Mouse (Mus musculus) liver, embryonic 12.5 days (tissue): ENCODE measurements around the gene Crygd. TPM values are rescaled to one million over a fixed set of nuclear protein-coding genes. Genes with fewer than 3 reads are reported as not detected.

Source experiments
- ATAC-seq: fragments of 200-750 bp; cut with Nextera tagmentation; 2 replicates; pipeline ENCODE4 v1.8.0; 2017; ENCODE audit warnings: moderate number of reproducible peaks, mild to moderate bottlenecking, moderate library complexity
- H3K27ac ChIP-seq: fragments of 300-500 bp; sonication (generic); 2 replicates; pipeline ENCODE4 v1.5.1; 2016; ENCODE audit warnings: mild to moderate bottlenecking
- H3K27me3 ChIP-seq: fragments of 300-500 bp; sonication (generic); replicated peaks from 2 replicates; pipeline ENCODE4 v1.6.1; 2016; ENCODE audit warnings: mild to moderate bottlenecking, moderate library complexity
- H3K36me3 ChIP-seq: fragments of 300-500 bp; sonication (generic); 2 replicates; pipeline ENCODE4 v1.6.1; 2016; ENCODE audit warnings: mild to moderate bottlenecking, moderate library complexity
- H3K4me1 ChIP-seq: fragments of 300-500 bp; sonication (generic); 2 replicates; pipeline ENCODE4 v1.6.1; 2016
- H3K4me2 ChIP-seq: fragments of 300-500 bp; sonication (generic); 2 replicates; pipeline ENCODE4 v1.6.1; 2016; ENCODE audit warnings: mild to moderate bottlenecking, moderate library complexity
- H3K4me3 ChIP-seq: fragments of 300-500 bp; sonication (generic); 2 replicates; pipeline ENCODE4 v1.5.1; 2016; ENCODE audit warnings: mild to moderate bottlenecking, moderate library complexity
- H3K9ac ChIP-seq: fragments of 300-500 bp; sonication (generic); 2 replicates; pipeline ENCODE4 v1.6.1; 2016; ENCODE audit warnings: mild to moderate bottlenecking, moderate library complexity
- H3K9me3 ChIP-seq: fragments of 300-500 bp; sonication (generic); replicated peaks from 2 replicates; pipeline ENCODE4 v1.6.1; 2016; ENCODE audit warnings: mild to moderate bottlenecking, moderate library complexity
- WGBS: fragments of 180-500 bp; shearing (Covaris S2); methylation state at CpG from one replicate; pipeline ENCODE4 v1.1.7; 2016; ENCODE audit not compliant: insufficient replicate concordance; 5-methylcytosine and 5-hydroxymethylcytosine counted together
- polyA plus RNA-seq: library from polyadenylated mRNA; unstranded; fragments of >200 nt; fragmentation: Nextera tagmentation; extraction: Ambion mirVana; gene quantifications from 2 replicates; pipeline ENCODE4 v1.2.1, GENCODE M21; 2016

Gene Crygd
- not detected in 2 replicates for polyA plus RNA-seq

DNA sequence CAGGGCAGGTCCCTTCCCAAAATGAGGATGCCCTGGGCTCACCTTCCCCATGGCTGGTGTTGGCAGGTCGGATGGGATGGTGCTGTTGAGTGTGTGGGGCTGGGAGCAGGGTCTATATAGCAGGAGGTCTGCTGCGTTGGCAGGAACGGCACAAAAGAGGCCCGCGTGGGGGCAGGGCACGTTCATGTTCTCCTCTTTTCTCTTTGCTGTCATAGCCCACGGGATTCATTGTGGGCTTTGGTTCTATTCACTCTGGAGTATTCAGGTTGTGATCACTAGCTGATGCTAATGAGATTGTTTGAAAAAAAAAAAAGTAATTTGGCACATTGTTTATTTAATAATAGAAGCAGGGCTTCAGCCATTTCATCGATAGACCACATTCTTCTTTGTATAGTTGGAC, at the start of gene Crygd:
TSS of gene Crygd (minus strand) at position 101 of the 400 bp plus-strand sequence.
- Histone ChIP-seq H3K4me2 (no peak within 1 kb of the TSS), H3K4me3 (no peak within 1 kb of the TSS), H3K9me3 (no peaks in the 10 kb centered on the region), H3K27ac (no peak within 1 kb of the TSS), H3K9ac (no peak within 1 kb of the TSS), H3K27me3 (no peaks in the 10 kb centered on the region), H3K36me3 (no peaks in the 10 kb centered on the region), H3K4me1 (no peaks in the 10 kb centered on the region)
- ATAC-seq: no peak
- 77% methylated on average over 8 of the region's 8 CpGs for WGBS

DNA sequence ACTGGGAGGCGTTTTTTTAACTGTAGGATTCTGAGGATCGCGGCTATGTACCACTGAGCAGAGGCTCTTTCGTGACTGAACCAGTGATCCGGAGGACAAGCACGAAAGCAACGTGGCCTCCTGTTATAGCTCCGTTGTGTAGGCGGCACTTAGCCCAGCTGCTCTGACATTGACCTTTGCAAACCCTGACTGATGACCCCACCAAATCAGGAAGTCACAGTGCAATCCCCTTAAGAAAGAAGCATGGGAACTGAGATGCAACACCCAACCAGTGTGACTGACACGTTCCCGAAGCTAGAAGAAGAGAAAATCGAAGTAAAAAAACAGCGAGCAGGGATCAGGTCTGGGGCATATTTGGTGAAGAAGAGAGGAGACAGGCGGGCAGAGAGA, 49.5 kb upstream of the Crygd start:
- Histone ChIP-seq H3K9me3 (no peaks in the 10 kb centered on the region), H3K27me3 (no peaks in the 10 kb centered on the region), H3K36me3 (no peaks in the 10 kb centered on the region), H3K9ac (no peak overlapping the region), H3K4me3 (0 out of 2 replicates have a peak overlapping the region, but pooled peaks have one; percentile 1), H3K4me2 (peak overlapping the region; percentile 49), H3K27ac (0 out of 2 replicates have a peak overlapping the region, but pooled peaks have one; percentile 25), H3K4me1 (0 out of 2 replicates have a peak, but pooled peaks cover 9% of the 10 kb centered on the region)
- 0 out of 2 replicates have a peak, but pooled peaks have one; percentile 12 for ATAC-seq
- 38% methylated on average over 14 of the region's 14 CpGs for WGBS

DNA sequence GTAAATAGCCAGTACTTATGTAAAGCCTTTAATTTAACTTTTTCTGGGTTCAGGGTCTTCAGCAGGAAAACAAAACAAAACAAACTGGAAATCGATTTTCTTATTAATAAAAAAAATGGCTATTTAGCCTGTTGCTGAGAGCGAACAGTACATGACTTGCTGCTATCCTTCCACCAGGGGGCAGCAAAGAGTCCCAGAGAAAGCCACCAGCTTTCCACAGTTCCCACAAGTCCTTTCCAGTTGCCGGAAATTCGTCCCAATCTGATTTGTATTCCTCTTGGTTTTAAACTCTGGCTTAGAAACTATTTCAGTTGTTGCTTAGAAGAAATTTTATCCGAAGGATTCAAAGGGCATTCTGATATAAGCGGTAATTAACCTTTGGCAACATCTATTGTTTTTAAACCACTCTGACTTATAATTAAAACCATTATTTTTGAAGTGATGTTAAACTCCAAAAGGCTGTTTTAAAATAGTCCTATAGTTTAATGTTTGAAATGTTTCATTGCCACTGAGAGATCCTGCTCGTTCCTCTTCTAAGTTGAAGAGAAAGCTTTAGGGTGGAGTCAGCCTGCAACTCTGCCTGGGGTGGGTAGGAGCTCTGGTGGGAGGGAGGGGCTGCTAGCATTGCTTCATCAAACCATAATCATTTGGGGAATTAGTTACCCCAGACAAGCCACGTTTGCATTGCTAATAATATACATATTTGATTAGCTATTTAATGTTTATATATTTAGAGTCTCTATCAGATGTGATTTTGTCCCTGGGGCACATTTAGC, 49.0 kb upstream of the Crygd start:
- H3K27ac ChIP-seq: no peak overlapping the region
- H3K36me3 ChIP-seq: no peaks in the 10 kb centered on the region
- 9% methylated on average over 8 of the region's 8 CpGs for WGBS
- no peaks in the 10 kb centered on the region for H3K27me3 ChIP-seq
- 0 out of 2 replicates have a peak, but pooled peaks cover 9% of the 10 kb centered on the region for H3K4me1 ChIP-seq
- peak overlapping the region; percentile 49 for H3K4me2 ChIP-seq
- H3K9me3 ChIP-seq: no peaks in the 10 kb centered on the region
- H3K4me3 ChIP-seq: 0 out of 2 replicates have a peak overlapping the region, but pooled peaks have one; percentile 1
- ATAC-seq: 0 out of 2 replicates have a peak, but pooled peaks have one; percentile 62
- H3K9ac ChIP-seq: no peak overlapping the region

DNA sequence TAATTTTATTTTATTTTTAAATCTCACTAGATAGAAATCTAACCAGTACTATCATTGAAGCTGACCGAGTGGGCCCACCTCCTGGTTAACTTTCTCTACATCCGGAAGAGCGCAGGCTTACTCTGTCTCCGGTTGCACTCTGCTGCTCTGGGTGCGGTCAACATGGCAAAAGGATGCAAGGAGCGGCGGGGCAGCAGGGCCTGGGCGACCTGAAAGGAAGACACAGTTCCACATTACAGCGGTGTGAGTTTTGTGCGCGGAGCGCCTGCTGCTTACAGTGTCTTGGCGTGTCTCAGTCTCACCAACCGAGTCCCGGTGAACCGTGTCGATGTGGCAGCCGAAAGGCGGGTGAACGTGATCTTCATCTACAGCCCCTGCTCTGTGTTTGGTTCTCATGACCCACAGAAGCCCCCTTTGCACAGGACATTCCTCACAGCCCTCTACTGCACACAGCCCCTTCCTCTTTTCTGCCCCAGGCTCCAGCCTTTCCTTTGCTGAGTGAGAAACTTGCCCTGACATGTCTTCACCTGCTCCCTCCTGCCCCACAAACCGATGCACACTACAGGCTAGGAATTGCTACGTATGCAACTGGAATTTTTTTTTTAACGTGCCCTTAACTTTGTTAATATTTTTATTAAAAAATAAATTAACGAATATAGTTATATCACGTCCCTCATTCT, 46.6 kb upstream of the Crygd start:
- Histone ChIP-seq H3K36me3 (no peaks in the 10 kb centered on the region), H3K4me1 (0 out of 2 replicates have a peak, but pooled peaks cover 9% of the 10 kb centered on the region), H3K27me3 (no peaks in the 10 kb centered on the region), H3K9me3 (no peaks in the 10 kb centered on the region), H3K9ac (no peak overlapping the region), H3K4me2 (peak overlapping the region; percentile 24), H3K4me3 (no peak overlapping the region), H3K27ac (no peak overlapping the region)
- 56% methylated on average over 25 of the region's 25 CpGs for WGBS
- ATAC-seq: no peak

DNA sequence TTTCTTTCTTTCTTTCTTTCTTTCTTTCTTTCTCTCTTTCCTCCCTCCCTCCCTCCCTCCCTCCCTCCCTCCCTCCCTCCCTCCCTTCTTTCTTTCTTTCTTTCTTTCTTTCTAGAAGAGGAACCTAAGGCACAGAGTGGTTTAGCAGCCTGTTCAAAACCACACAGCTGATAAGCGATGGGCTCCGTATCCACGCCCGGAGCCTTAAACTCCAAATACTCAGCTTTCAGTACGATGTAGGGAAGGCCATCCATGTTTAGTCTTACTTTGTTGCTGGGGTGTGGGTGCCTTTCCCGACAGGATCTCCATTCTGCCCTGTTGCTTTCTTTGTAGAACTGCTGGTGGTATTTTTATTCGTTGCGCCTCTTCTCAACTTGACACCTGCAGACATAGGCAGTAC, 45.9 kb upstream of the Crygd start:
- Histone ChIP-seq H3K9me3 (no peaks in the 10 kb centered on the region), H3K27me3 (no peaks in the 10 kb centered on the region), H3K36me3 (no peaks in the 10 kb centered on the region), H3K4me2 (peak overlapping the region; percentile 24), H3K4me1 (0 out of 2 replicates have a peak, but pooled peaks cover 9% of the 10 kb centered on the region), H3K4me3 (no peak overlapping the region), H3K9ac (no peak overlapping the region), H3K27ac (no peak overlapping the region)
- WGBS: 46% methylated on average over 8 of the region's 8 CpGs
- ATAC-seq: no peak

DNA sequence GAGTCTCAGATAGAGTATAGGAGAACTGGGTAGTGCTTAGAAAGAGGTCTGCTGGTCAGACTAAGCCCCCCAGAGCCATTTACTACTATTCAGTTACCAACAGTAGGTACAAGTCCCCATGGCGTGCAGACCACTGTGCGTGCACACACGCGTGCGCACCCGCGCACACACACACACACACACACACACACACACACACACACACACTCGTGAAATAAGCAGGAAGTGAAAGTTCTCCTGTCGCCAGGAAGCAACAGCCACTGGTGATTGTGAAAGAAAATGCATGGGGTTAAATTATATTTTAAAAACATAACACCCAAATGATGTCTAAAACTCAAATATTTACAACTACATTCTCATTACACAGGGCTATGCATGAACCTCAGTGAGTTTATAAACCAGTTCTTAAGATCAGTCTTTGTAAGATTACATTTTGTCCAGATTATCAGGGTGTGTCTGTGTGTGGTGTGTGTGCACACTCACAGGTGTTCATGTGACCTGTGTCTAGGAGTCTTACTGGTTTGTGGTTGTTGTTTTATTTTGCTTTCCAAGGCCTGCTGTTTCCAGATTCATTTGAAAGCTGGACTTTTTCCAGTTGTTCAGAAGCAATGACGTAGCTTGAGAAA, 44.5 kb upstream of the Crygd start:
- no peak overlapping the region for H3K27ac ChIP-seq
- no peak for ATAC-seq
- no peak overlapping the region for H3K4me3 ChIP-seq
- H3K27me3 ChIP-seq: no peaks in the 10 kb centered on the region
- 76% methylated on average over 10 of the region's 10 CpGs for WGBS
- no peaks in the 10 kb centered on the region for H3K9me3 ChIP-seq
- 0 out of 2 replicates have a peak, but pooled peaks cover 5% of the 10 kb centered on the region for H3K4me1 ChIP-seq
- no peaks in the 10 kb centered on the region for H3K36me3 ChIP-seq
- no peak overlapping the region for H3K9ac ChIP-seq
- no peak overlapping the region for H3K4me2 ChIP-seq

DNA sequence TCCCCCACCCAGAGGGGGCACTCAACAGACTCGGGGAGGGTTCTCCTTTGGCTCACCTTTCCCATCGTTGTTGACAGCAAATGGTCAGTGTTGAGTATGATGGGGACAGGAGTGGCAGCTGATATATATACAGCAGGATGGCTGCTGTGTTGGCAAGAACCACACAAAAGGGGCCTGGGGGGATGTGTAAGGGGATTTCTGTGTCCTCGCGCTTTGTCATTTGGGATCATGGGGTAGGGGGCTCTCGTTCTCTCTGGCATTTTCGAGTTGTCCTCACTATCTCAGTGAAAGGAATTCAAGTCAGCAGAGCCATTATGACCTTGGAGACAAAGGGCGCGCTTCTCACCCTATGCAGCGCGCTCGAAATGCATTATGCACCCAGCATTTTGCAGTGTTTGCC, 40.0 kb upstream of the Crygd start, which contains the start of gene Cryga:
TSS of gene Cryga (minus strand) at position 101 of the 400 bp plus-strand sequence.
- no peaks in the 10 kb centered on the region for H3K36me3 ChIP-seq

DNA sequence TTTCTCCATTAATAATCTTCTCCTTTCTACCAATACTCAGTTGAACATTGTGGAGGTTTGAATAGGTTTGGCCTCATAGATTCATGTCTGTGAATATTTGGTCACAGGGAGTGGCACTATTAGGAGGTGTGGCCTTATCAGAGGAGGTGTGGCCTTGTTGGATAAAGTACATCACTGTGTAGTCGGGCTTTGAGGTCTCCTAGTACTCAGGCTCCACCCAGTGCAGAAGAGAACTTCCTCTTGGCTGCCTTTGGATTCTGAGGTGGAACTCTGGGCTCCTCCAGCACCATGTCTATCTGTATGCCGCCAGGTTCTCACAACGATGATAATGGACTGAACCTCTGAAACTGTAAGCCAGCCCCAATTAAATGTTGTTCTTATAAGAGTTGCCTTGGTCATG, 33.7 kb upstream of the Crygd start:
- Histone ChIP-seq H3K27me3 (no peaks in the 10 kb centered on the region), H3K9me3 (no peaks in the 10 kb centered on the region), H3K4me1 (no peaks in the 10 kb centered on the region), H3K9ac (no peak overlapping the region), H3K4me3 (no peak overlapping the region), H3K36me3 (no peaks in the 10 kb centered on the region), H3K4me2 (no peak overlapping the region), H3K27ac (no peak overlapping the region)
- ATAC-seq: no peak
- 64% methylated on average over 3 of the region's 3 CpGs for WGBS

More for the DNA sequence above, 40.0 kb upstream of the Crygd start, which contains the start of gene Cryga:
- H3K9ac ChIP-seq: no peak within 1 kb of the TSS
- ATAC-seq: no peak
- no peaks in the 10 kb centered on the region for H3K27me3 ChIP-seq
- no peaks in the 10 kb centered on the region for H3K4me1 ChIP-seq
- H3K27ac ChIP-seq: no peak within 1 kb of the TSS
- no peak within 1 kb of the TSS for H3K4me3 ChIP-seq
- no peaks in the 10 kb centered on the region for H3K9me3 ChIP-seq
- H3K4me2 ChIP-seq: no peak within 1 kb of the TSS
- 76% methylated on average over 11 of the region's 11 CpGs for WGBS

DNA sequence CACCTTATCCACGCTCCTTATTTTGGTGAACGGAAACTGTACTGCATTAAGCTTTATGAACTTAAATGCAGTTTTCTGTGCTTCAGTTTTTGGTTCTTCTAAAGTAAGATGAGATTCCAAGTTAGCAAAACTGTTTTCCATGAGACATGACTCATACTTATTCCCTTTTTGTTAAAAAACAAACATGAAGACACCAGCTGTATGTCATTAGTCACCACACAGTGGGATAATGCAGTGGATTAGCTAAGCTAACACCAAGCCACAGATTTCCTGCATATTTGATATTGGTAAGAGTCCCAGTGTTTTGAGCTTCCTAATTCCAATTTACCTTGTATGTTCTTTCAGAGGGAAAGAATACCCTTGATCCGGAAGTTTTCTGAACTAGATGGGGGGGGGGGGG, 28.3 kb upstream of the Crygd start:
- WGBS: 73% methylated on average over 3 of the region's 3 CpGs
- Histone ChIP-seq H3K27ac (no peak overlapping the region), H3K4me1 (no peaks in the 10 kb centered on the region), H3K9ac (no peak overlapping the region), H3K4me3 (no peak overlapping the region), H3K27me3 (no peaks in the 10 kb centered on the region), H3K9me3 (no peaks in the 10 kb centered on the region), H3K36me3 (no peaks in the 10 kb centered on the region), H3K4me2 (no peak overlapping the region)
- ATAC-seq: no peak

DNA sequence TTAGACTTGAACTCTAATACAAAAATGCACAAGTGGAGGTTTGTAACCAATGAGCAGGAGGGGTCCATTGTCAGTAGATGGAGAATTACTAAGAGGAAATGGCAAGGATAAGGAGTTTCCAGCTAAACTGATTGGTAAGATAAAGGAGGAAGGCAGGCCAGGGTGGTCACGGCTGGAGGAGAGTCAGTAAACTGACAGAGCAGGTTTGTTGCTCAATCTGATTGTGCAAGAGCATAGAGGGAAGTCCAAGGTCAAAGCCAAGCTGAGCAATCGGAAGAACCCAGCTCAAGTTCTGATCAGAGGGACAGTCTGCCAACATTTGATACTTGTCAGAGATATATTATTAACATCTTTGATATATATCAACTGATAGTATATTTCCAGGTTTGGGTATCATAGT, 27.1 kb upstream of the Crygd start:
- no peaks in the 10 kb centered on the region for H3K9me3 ChIP-seq
- H3K4me3 ChIP-seq: no peak overlapping the region
- no peaks in the 10 kb centered on the region for H3K36me3 ChIP-seq
- no peaks in the 10 kb centered on the region for H3K4me1 ChIP-seq
- H3K27ac ChIP-seq: no peak overlapping the region
- no peak overlapping the region for H3K9ac ChIP-seq
- 0 out of 2 replicates have a peak, but pooled peaks have one; percentile 32 for ATAC-seq
- H3K4me2 ChIP-seq: no peak overlapping the region
- H3K27me3 ChIP-seq: no peaks in the 10 kb centered on the region
- 10% methylated on average over 2 of the region's 2 CpGs for WGBS

DNA sequence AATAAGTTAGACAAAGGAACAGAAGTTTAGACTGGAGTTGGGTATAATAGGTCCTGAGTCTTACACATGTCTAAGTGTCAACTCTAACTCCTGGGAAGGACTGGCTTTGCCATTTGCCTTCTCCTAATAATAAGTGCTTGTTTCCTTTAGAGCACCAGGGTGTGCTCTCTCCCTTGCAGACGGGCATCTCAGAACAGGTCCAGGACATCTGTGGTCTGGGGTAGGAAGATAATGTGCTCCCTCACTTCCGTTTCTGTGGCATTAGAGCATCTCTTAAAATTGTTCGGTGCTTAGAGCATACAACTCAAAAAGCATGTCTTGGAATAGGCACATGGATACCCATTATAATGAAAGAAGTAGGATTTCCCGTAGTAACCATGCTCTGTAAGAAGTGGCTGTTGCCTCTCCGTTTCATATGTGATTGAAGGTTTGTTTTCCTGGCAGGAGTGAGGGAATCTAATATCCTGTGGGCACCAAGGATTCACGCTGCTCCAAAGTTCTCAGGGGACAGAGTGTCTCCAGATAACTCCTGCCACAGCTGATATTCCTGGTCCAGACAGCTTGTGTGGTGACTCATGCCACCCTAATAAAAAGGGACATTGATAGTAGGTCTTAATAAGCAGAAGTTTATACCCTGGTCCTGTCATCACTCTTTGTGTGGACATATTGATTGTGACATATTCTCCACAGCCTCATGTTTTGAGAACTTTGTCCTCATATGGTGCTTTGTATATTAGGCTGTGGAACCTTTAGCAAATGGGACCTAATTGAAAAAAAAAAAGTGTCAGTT, 25.5 kb upstream of the Crygd start:
- H3K27ac ChIP-seq: no peak overlapping the region
- no peak overlapping the region for H3K9ac ChIP-seq
- H3K4me1 ChIP-seq: no peaks in the 10 kb centered on the region
- no peaks in the 10 kb centered on the region for H3K27me3 ChIP-seq
- 37% methylated on average over 6 of the region's 6 CpGs for WGBS
- H3K4me3 ChIP-seq: no peak overlapping the region
- H3K9me3 ChIP-seq: no peaks in the 10 kb centered on the region
- H3K36me3 ChIP-seq: no peaks in the 10 kb centered on the region
- H3K4me2 ChIP-seq: no peak overlapping the region
- ATAC-seq: no peak
